Mouse (Mus musculus): ENCODE data around the gene 4930518I15Rik. TPM values are rescaled to one million over a fixed set of nuclear protein-coding genes. Genes with fewer than 3 reads are reported as not detected.

The 4930518I15Rik gene
- polyA plus RNA-seq, 1 experiment = 3.0 TPM

DNA sequence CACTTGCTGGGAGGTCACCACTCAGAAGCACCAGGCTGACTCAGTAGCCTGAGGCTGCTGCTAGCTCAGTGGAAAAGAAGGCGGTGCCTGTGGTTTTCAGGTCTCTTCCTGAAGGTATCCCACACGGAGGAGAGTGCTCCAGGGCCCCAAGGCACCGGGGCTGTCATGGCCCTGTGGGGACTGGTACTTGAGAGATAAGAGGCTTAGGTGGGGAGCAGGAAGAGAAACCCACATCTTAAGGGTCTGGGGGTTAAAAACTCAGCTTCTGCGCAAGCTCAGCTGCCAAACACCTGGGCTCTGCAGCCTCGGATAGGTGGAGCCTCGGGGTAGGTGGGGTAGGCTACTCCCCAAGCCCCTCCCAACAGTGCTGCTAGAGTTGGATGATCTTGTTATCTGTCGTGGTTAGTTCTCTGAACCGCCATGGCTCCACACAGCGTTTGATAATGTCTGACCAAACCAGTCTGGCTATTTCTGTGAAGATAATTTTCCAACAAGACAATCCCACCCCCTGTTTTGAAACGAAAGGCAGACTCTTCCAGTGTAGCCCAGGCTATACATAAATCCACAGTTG is 24.8 kb upstream of the 4930518I15Rik start:
- no peak overlapping the region for H3K27ac ChIP-seq (ENCODE audit: insufficient read depth, low read length)
- no peak overlapping the region for H3K4me3 ChIP-seq (ENCODE audit: insufficient read depth, low read length)
- no peak for TF ChIP-seq POLR2A (IDR thresholded peaks at IDR 0.05; ENCODE audit: extremely low read depth, insufficient read depth, low read length)
- no peak for TF ChIP-seq CTCF (IDR thresholded peaks at IDR 0.05; ENCODE audit: extremely low read depth, insufficient read depth, low read length)
- H3K4me1 ChIP-seq (ENCODE audit: control insufficient read depth, insufficient read depth, low read length) = no peaks in the 10 kb centered on the region

DNA sequence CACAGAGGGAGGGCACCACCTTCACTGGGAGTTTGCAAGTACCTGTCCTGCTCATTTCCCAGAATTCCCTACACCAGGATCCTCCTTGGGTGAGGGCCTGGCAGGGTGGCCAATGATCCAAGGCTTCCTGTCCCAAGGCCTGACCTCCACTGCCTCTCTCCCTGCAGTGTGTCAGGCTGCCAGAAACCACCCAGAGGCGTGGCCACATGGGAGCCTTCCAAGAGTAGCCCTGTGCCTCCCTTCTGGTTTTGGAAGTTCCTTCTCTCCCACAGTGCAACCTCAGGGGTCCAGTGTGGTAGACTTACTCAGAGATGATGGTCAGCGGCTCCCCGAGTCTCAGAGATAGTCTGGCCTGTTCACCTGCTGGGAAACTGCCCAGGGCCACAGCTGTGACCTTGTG is 21.8 kb upstream of the 4930518I15Rik start:
- no peaks in the 10 kb centered on the region for H3K4me1 ChIP-seq (ENCODE audit: control insufficient read depth, insufficient read depth, low read length)
- no peak overlapping the region for H3K4me3 ChIP-seq (ENCODE audit: insufficient read depth, low read length)
- no peak for TF ChIP-seq POLR2A (IDR thresholded peaks at IDR 0.05; ENCODE audit: extremely low read depth, insufficient read depth, low read length)
- TF ChIP-seq CTCF (IDR thresholded peaks at IDR 0.05; ENCODE audit: extremely low read depth, insufficient read depth, low read length) = no peak
- H3K27ac ChIP-seq (ENCODE audit: insufficient read depth, low read length) = no peak overlapping the region

DNA sequence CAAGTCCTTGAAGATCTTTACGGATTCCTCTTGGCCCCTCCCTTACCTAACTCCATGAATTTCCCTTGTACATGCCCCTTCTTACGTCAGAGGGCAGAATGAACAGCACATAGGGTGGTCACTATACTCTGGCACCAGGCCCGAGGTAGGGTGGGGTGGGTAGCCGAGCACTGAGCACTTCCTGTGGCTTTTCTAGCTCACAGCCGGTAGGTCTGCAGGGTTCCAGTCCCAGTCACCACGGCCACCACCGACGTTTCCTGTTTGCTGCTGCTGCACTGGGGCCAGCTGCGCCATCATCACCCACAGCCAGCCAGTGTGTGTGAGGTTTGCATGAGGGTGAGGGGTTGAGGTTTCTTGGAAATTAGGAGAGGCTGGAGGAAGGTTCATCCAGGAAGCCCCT is 20.0 kb upstream of the 4930518I15Rik start:
- H3K4me1 ChIP-seq (ENCODE audit: control insufficient read depth, insufficient read depth, low read length) = no peaks in the 10 kb centered on the region
- H3K4me3 ChIP-seq (ENCODE audit: insufficient read depth, low read length) = no peak overlapping the region
- H3K27ac ChIP-seq (ENCODE audit: insufficient read depth, low read length) = no peak overlapping the region

DNA sequence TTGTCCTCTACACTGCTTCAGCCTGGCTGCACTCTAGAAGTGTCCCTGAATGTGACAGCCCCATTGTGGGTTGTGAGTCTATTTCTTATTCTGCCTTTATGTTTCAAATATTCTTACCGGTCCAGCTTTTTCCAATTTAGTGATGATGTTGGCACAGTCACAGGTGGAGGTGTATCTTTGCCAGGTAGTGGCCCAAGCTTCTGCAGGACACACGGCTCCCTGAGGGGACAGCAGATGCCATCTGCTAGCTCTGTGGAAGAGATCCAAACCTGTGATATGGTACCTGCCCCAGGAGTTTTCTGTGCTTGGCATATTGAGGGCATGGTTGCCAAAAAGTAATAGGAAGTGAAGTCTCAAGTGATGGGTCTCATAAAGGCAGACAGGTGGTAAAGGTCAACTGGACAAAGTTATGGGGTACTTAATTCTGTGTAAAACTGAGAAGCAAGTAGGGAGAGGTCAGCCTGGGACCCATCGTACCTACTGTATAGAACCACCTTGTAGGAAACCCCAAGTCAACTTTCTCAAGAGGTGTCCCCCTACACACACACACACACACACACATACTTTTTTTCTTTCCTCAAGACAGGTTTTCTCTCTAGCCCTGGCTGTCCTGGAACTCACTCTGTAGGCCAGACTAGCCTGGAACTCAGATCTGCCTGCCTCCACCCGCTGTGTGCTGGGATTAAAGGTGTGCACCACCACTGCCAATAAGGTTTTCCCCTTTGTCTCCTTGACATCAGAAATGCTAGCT is 17.2 kb upstream of the 4930518I15Rik start:
- Histone ChIP-seq H3K4me3 (ENCODE audit: insufficient read depth, low read length) (no peak overlapping the region), H3K4me1 (ENCODE audit: control insufficient read depth, insufficient read depth, low read length) (no peaks in the 10 kb centered on the region), H3K27ac (ENCODE audit: insufficient read depth, low read length) (no peak overlapping the region)
- TF ChIP-seq POLR2A (IDR thresholded peaks at IDR 0.05; ENCODE audit: extremely low read depth, insufficient read depth, low read length) (no peak), CTCF (IDR thresholded peaks at IDR 0.05; ENCODE audit: extremely low read depth, insufficient read depth, low read length) (no peak)

More for the DNA sequence above, 20.0 kb upstream of the 4930518I15Rik start:
- TF ChIP-seq CTCF (IDR thresholded peaks at IDR 0.05; ENCODE audit: extremely low read depth, insufficient read depth, low read length) = no peak

DNA sequence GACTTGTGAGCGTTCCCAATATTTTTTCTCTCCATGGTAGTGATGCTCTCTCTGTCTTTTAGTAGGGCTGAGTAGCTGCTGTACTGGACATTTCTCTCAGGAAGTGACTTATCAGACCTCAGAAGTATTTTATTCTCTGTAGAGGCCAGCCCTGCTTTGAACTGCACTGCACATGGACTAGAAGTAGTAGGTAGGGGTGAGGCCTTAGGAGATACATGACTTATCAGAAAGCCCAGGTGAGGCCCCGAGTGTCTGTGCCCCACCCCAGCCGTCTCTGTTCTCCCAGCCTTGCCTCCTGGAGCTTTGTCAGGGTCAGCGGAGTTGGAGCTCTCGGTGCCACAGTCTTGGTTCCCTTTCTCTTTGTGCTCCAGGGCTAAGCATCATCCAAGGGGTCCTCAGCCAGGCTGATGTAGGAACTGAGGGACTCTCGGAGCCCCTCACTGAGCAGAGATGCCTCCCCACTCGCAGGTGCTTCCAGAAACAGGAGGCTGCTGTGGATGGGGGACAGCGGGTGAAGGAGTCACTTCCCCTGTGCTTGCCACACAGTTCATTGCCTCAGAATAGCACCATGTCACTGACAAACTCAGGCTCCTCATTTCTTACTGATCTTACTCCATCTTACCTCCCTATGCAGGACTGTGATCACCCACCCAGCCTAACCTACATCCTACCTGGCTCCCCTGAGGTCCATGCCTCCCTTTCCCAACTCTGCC is 16.5 kb upstream of the 4930518I15Rik start:
- Histone ChIP-seq H3K4me3 (ENCODE audit: insufficient read depth, low read length) (no peak overlapping the region), H3K4me1 (ENCODE audit: control insufficient read depth, insufficient read depth, low read length) (no peaks in the 10 kb centered on the region), H3K27ac (ENCODE audit: insufficient read depth, low read length) (no peak overlapping the region)
- TF ChIP-seq POLR2A (IDR thresholded peaks at IDR 0.05; ENCODE audit: extremely low read depth, insufficient read depth, low read length) (no peak), CTCF (IDR thresholded peaks at IDR 0.05; ENCODE audit: extremely low read depth, insufficient read depth, low read length) (no peak)

DNA sequence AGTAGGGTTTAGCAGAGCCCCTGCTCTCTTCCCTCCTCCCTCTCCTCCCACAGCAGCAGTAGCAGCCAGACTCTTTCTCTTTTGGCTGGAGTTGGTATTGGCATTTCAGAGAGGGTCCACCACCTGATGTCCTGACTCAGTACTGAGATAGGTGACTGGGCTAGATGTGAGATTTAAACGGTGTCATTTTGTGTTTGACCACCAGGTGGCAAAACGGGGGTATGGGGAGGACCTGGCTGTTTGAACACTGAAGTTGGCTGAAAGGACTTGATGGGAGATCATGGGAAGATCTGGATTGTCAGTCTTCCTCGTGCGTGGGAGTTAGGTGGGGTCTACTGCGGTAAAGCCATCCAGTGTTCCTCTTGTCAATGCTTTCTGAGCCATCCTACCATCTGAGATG is 15.9 kb upstream of the 4930518I15Rik start:
- no peak overlapping the region for H3K4me3 ChIP-seq (ENCODE audit: insufficient read depth, low read length)
- no peak for TF ChIP-seq POLR2A (IDR thresholded peaks at IDR 0.05; ENCODE audit: extremely low read depth, insufficient read depth, low read length)
- peak; percentile 76 for TF ChIP-seq CTCF (IDR thresholded peaks at IDR 0.05; ENCODE audit: extremely low read depth, insufficient read depth, low read length)
- H3K27ac ChIP-seq (ENCODE audit: insufficient read depth, low read length) = no peak overlapping the region
- no peaks in the 10 kb centered on the region for H3K4me1 ChIP-seq (ENCODE audit: control insufficient read depth, insufficient read depth, low read length)

GRCm38 (mm10) chr2:156870519-156870918 is 12.8 kb upstream of the 4930518I15Rik start:
- TF ChIP-seq CTCF (IDR thresholded peaks at IDR 0.05; ENCODE audit: extremely low read depth, insufficient read depth, low read length) (no peak), POLR2A (IDR thresholded peaks at IDR 0.05; ENCODE audit: extremely low read depth, insufficient read depth, low read length) (no peak)
- Histone ChIP-seq H3K4me3 (ENCODE audit: insufficient read depth, low read length) (no peak overlapping the region), H3K4me1 (ENCODE audit: control insufficient read depth, insufficient read depth, low read length) (peaks cover under 1% of the 10 kb centered on the region; the same call in 1 of the 2 replicates), H3K27ac (ENCODE audit: insufficient read depth, low read length) (no peak overlapping the region)

DNA sequence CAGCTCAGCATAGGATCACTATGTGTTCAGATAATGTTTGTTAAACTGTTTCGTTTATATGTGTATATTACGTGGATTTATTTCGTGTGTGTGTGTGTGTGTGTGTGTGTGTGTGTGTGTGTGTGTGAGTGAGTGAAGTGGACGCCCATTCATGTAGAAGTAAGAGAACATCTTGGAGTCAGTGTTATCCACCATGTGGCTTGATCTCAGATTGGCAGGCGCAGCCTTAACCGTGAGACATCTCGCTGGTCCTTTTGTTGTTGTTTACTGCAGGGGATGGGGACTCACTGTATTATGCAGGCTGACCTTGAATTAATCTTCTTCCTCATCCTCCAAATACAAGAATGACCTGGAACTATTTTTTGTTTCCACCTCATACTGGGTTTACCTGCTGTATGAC is 11.8 kb upstream of the 4930518I15Rik start:
- TF ChIP-seq CTCF (IDR thresholded peaks at IDR 0.05; ENCODE audit: extremely low read depth, insufficient read depth, low read length) (no peak), POLR2A (IDR thresholded peaks at IDR 0.05; ENCODE audit: extremely low read depth, insufficient read depth, low read length) (no peak)
- Histone ChIP-seq H3K27ac (ENCODE audit: insufficient read depth, low read length) (no peak overlapping the region), H3K4me1 (ENCODE audit: control insufficient read depth, insufficient read depth, low read length) (peaks cover 2% of the 10 kb centered on the region; the same call in 1 of the 2 replicates), H3K4me3 (ENCODE audit: insufficient read depth, low read length) (no peak overlapping the region)

- Histone ChIP-seq H3K4me1 (ENCODE audit: control insufficient read depth, insufficient read depth, low read length) (peaks cover 4% of the 10 kb centered on the region; the same call in 1 of the 2 replicates), H3K4me3 (ENCODE audit: insufficient read depth, low read length) (no peak overlapping the region), H3K27ac (ENCODE audit: insufficient read depth, low read length) (0 out of 2 replicates have a peak overlapping the region, but pooled peaks have one; percentile 26)
- TF ChIP-seq CTCF (IDR thresholded peaks at IDR 0.05; ENCODE audit: extremely low read depth, insufficient read depth, low read length) = no peak
- TF ChIP-seq POLR2A (IDR thresholded peaks at IDR 0.05; ENCODE audit: extremely low read depth, insufficient read depth, low read length) = no peak
Measured at GRCm38 (mm10) chr2:156868994-156869393, 11.2 kb upstream of the 4930518I15Rik start.

All from cortical plate, adult 2 months (tissue).